Mouse (Mus musculus): ENCODE results near the gene Galnt18.

GRCm38 (mm10) chr7:111600756-111601155, 179.0 kb downstream of the Galnt18 start:
- no peak for TF ChIP-seq CTCF (IDR thresholded peaks at IDR 0.05; ENCODE audit: extremely low read depth, insufficient read length, insufficient replicate concordance, low read depth, low read length)
- no peak for TF ChIP-seq POLR2A (IDR thresholded peaks at IDR 0.05; ENCODE audit: low read depth, low read length)

Measured in small intestine, adult 2 months (tissue).